16 mouse cellular contexts compared by ENCODE assay signal in genomic region chr9:63668621-63669020, GRCm38 (mm10).
DNase-seq lines count a peak whose midpoint lies in the region; ATAC-seq and TF ChIP-seq lines count a peak whose summit lies in the region.
"Had no signal": no experiment of that assay in that cellular context is flagged by ENCODE, and none has a peak within 500 bp of the region (broad histone marks: within the 10 kb centered on the region; RNA-seq: fewer than 3 reads in every experiment).

No protein-coding gene starts in this region.

- no peak overlapping the region for H3K4me2 ChIP-seq in embryonic facial prominence, embryonic 14.5 days (ENCODE audit: low read depth, low read length)
- H3K4me2 ChIP-seq in kidney, embryonic 15.5 days = no peak overlapping the region
- H3K4me2 ChIP-seq: liver, embryonic 13.5 days had no signal

- no peaks in the 10 kb centered on the region for H3K27me3 ChIP-seq in embryonic facial prominence, embryonic 14.5 days (replicated peaks; ENCODE audit: control insufficient read depth, insufficient read depth, low read length)
- H3K27me3 ChIP-seq in kidney, embryonic 15.5 days = no peaks in the 10 kb centered on the region
- H3K27me3 ChIP-seq: liver, embryonic 13.5 days; megakaryocyte, embryonic 14.5 days had no signal

- intact Hi-C loops in gastrocnemius, adult 2 months (cut with DNase I) = no loop called here

- ATAC-seq in embryonic facial prominence, embryonic 14.5 days (ENCODE audit: low read depth) = no peak
- ATAC-seq in kidney, embryonic 15.5 days (replicated peaks; ENCODE audit: low FRiP score) = 0 out of 2 replicates have a peak, but pooled peaks have one; percentile 47
- no peak for ATAC-seq in frontal cortex, adult (ENCODE audit: low TSS enrichment)
- ATAC-seq in inflammation-experienced regulatory T-cells, adult 6 months = no peak
- ATAC-seq: forebrain, embryonic 14.5 days had no signal

- DNase-seq in gastrocnemius, adult 2 months = peak; percentile 45
- DNase-seq in gastrocnemius, postnatal 10 days = no peak
- DNase-seq in embryonic facial prominence, embryonic 14.5 days (ENCODE audit: low spot score) = peak; percentile 46
- DNase-seq in retina, embryonic 14.5 days (ENCODE audit: low spot score) = peak; percentile 24
- no peak for DNase-seq in adrenal gland, postnatal 14 days
- DNase-seq: cerebellum, postnatal 25 days; heart, adult 2 months; heart, postnatal 14 days; liver, embryonic 13.5 days; spleen, adult 18-20 months; thymus, postnatal 4 days had no signal

- no peak overlapping the region for H3K9ac ChIP-seq in embryonic facial prominence, embryonic 14.5 days (ENCODE audit: low read depth, low read length)
- H3K9ac ChIP-seq in kidney, embryonic 15.5 days = no peak overlapping the region
- H3K9ac ChIP-seq: liver, embryonic 13.5 days had no signal

- no peak overlapping the region for H3K4me3 ChIP-seq in gastrocnemius, adult 2 months
- no peak overlapping the region for H3K4me3 ChIP-seq in embryonic facial prominence, embryonic 14.5 days (ENCODE audit: low read depth, low read length)
- no peak overlapping the region for H3K4me3 ChIP-seq in kidney, embryonic 15.5 days (replicated peaks)
- H3K4me3 ChIP-seq: heart, adult 2 months; liver, embryonic 13.5 days; megakaryocyte, embryonic 14.5 days had no signal

- no peaks in the 10 kb centered on the region for H3K9me3 ChIP-seq in embryonic facial prominence, embryonic 14.5 days (ENCODE audit: control insufficient read depth, low read length)
- no peaks in the 10 kb centered on the region for H3K9me3 ChIP-seq in kidney, embryonic 15.5 days (replicated peaks)
- H3K9me3 ChIP-seq: liver, embryonic 13.5 days had no signal

- peak overlapping the region; percentile 95 for H3K27ac ChIP-seq in gastrocnemius, adult 2 months
- H3K27ac ChIP-seq in embryonic facial prominence, embryonic 14.5 days (replicated peaks; ENCODE audit: low read depth, low read length) = no peak overlapping the region
- peak overlapping the region; percentile 54 for H3K27ac ChIP-seq in kidney, embryonic 15.5 days
- H3K27ac ChIP-seq: heart, adult 2 months; liver, embryonic 13.5 days had no signal

- H3K36me3 ChIP-seq in embryonic facial prominence, embryonic 14.5 days (ENCODE audit: control insufficient read depth, insufficient read depth, low read length) = peaks cover 13% of the 10 kb centered on the region; the same call in 1 of the 2 replicates
- H3K36me3 ChIP-seq in kidney, embryonic 15.5 days = peaks cover 31% of the 10 kb centered on the region

- H3K4me1 ChIP-seq in embryonic facial prominence, embryonic 14.5 days (ENCODE audit: control insufficient read depth, insufficient read depth, low read length) = peaks cover 67% of the 10 kb centered on the region
- H3K4me1 ChIP-seq in kidney, embryonic 15.5 days = peaks cover 77% of the 10 kb centered on the region

- 89% methylated on average over 1 of the region's 1 CpGs for WGBS in embryonic facial prominence, embryonic 14.5 days
- whole genome bisulfite sequencing in kidney, embryonic 15.5 days = 48% methylated on average over 1 of the region's 1 CpGs

- TF ChIP-seq CTCF in gastrocnemius, adult 2 months (IDR thresholded peaks at IDR 0.05) = 0 out of 2 replicates have a peak, but pooled peaks have one; percentile 5

Comparison
In these comparisons a context has a peak if more than half of its experiments do, and no peak if none do; other contexts are left out.
1. DNase-seq: peak in gastrocnemius, adult 2 months (single experiment), embryonic facial prominence, embryonic 14.5 days (single experiment) and retina, embryonic 14.5 days (single experiment); none in gastrocnemius, postnatal 10 days (single experiment) and adrenal gland, postnatal 14 days (single experiment).